Mouse (Mus musculus): ENCODE results near the gene Ubc. TPM values are rescaled to one million over a fixed set of nuclear protein-coding genes. Genes with fewer than 3 reads are reported as not detected.

Gene Ubc
- total and polyA plus RNA-seq, 2 experiments from 2014 or later: 912 to 1,225 TPM

DNA sequence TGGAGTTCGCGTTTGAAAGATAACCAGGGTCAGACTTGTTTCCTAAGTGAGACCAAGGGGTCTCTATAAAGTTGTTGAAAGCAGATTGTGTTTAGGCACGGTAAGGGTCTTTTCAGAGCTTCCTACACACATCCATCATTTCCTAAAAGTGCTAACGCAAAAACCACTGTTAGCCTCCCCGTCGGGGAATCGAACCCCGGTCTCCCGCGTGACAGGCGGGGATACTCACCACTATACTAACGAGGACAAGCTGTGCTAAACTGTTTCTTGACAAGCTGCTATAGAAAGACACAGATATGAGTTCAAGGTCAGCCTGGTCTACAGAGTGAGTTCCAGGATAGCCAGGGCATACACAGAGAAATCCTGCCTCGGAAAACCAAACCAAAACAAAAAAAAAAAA is 18.8 kb upstream of the Ubc start:
- 2% methylated on average over 13 of the region's 13 CpGs for WGBS
- peak; percentile 32 for ATAC-seq

DNA sequence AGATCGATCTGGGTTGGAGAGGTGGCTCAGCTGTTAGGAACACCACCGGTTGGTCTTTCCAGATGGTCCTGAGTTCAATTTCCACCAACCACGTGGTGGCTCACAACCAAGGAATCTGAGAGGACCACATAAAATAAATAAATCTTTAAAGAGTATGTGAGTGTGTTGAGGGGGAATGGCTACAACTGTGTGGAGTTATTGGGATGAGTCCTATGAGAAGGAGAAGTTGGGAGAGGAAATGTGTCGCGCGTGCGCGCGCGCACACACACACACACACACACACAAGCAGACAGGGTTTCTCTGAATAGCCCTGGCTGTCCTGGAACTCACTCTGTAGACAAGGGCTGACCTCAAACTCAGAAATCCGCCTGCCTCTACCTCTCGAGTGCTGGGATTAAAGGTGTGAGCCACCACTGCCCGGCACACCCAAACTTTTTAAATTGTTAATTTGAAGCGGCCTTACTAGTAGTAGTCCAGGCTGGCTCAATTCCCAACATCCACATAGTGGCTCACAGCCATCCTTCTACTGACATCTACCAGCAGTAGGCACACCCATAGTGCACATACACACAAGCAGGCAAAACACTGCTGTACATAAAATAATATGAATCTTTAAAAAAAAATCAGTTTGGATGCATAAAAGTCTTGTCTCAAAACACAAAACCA is 18.0 kb upstream of the Ubc start:
- ATAC-seq: no peak
- 66% methylated on average over 14 of the region's 14 CpGs for WGBS
- H3K4me2 ChIP-seq (ENCODE audit: low read depth): no peak overlapping the region
- no peaks in the 10 kb centered on the region for H3K9me3 ChIP-seq (ENCODE audit: low read length)
- no peak overlapping the region for H3K27ac ChIP-seq (ENCODE audit: low read depth, low read length)
- DNase-seq: no peak
- H3K4me3 ChIP-seq (ENCODE audit: low read depth, low read length): no peak overlapping the region
- peaks cover 1% of the 10 kb centered on the region; the same call in 1 of the 2 replicates for H3K36me3 ChIP-seq (ENCODE audit: insufficient read depth)
- no peak for TF ChIP-seq CTCF (IDR thresholded peaks at IDR 0.05; ENCODE audit: low read depth)
- no peak overlapping the region for H3K9ac ChIP-seq
- H3K27me3 ChIP-seq (ENCODE audit: insufficient read depth, low read length): no peaks in the 10 kb centered on the region
- H3K4me1 ChIP-seq (ENCODE audit: insufficient read depth): peaks cover 10% of the 10 kb centered on the region; the same call in 1 of the 2 replicates

More for the DNA sequence above, 18.8 kb upstream of the Ubc start:
- H3K27ac ChIP-seq (ENCODE audit: low read depth, low read length): 0 out of 2 replicates have a peak overlapping the region, but pooled peaks have one; percentile 29
- H3K27me3 ChIP-seq (ENCODE audit: insufficient read depth, low read length): no peaks in the 10 kb centered on the region
- H3K4me1 ChIP-seq (ENCODE audit: insufficient read depth): peaks cover 10% of the 10 kb centered on the region; the same call in 1 of the 2 replicates
- H3K9ac ChIP-seq: no peak overlapping the region
- H3K4me2 ChIP-seq (ENCODE audit: low read depth): peak overlapping the region; percentile 35
- H3K4me3 ChIP-seq (ENCODE audit: low read depth, low read length): peak overlapping the region; percentile 29
- TF ChIP-seq CTCF (IDR thresholded peaks at IDR 0.05; ENCODE audit: low read depth): no peak
- DNase-seq: peak; percentile 92
- H3K36me3 ChIP-seq (ENCODE audit: insufficient read depth): peaks cover 9% of the 10 kb centered on the region
- H3K9me3 ChIP-seq (ENCODE audit: low read length): no peaks in the 10 kb centered on the region

DNA sequence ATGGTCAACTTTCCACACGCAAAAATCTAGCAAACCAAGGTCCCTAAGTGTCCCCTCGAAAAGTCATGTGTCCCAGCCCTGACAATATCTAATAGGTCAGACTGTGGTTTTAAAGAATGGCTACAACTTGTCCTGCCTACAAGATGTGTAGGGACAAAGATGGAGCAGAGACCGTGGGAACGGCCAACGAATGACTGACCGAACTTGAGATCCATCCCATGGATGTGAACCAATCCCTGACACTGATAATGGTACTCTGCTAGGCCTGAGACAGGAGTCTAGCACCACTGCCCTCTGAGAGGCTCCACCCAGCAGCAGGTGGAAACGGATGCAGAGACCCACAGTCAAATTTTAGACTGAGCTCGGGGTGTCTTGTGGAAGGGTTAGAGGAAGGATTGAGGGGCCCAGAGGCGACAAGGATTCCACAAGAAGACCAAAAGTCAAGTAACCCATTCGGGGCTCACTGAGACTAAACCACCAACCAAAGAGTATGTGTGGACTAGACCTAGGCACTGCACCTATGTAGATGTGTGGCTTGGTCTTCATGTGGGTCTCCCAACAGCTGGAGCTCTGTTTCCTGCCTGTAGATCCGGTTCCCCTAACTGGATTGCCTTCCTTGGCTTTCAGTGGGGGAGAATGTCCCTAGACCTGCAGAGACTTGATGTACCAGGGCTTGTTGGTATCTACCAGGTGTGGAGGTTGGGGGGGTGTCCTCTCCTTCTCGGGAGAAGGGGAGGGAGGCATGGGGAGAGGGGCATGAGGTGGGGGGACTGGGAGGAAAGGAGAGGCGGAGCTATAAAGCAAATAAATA is 17.2 kb upstream of the Ubc start:
- ATAC-seq (no peak), DNase-seq (no peak)
- no peaks in the 10 kb centered on the region for H3K9me3 ChIP-seq (ENCODE audit: low read length)
- TF ChIP-seq CTCF (IDR thresholded peaks at IDR 0.05; ENCODE audit: low read depth): no peak
- peak overlapping the region; percentile 77 for H3K9ac ChIP-seq
- peak overlapping the region; percentile 83 for H3K4me2 ChIP-seq (ENCODE audit: low read depth)
- H3K27ac ChIP-seq (ENCODE audit: low read depth, low read length): peak overlapping the region; percentile 92
- H3K4me1 ChIP-seq (ENCODE audit: insufficient read depth): peaks cover 10% of the 10 kb centered on the region; the same call in 1 of the 2 replicates
- peak overlapping the region; percentile 46 for H3K4me3 ChIP-seq (ENCODE audit: low read depth, low read length)
- no peaks in the 10 kb centered on the region for H3K36me3 ChIP-seq (ENCODE audit: insufficient read depth)
- no peaks in the 10 kb centered on the region for H3K27me3 ChIP-seq (ENCODE audit: insufficient read depth, low read length)
- 58% methylated on average over 13 of the region's 13 CpGs for WGBS

DNA sequence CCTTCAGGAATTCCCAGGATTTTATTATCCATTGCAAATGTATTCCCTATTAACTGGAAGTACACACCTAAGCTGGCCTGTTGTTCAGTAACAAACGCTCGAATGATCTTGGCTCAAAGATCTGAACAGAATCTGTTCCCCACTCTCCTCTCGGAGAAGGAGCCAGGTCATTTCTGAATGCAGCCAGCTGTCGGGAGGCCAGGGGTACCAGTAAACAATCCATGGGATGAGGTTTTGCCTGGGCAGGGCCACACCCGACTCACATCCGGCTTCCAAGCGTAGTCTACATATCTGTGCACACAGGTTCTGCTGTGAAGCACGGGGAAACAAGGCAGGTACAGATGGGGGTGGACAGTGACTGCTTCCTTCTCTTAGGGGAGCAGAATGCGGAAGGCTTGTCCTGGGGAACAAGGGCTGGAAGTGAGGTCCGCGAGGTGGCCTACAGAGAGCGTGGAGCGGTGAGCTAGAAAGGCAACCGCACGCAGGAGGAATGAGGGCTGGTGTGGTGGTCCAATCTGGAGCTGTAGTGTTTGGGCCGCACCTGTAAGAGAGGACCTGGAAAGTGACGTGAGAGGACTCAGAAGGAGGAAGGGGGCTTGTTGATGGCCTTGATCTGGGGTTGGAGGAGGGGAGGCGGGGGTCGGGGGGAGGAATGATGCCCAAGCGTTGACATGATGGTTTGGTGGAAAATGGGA is 16.5 kb upstream of the Ubc start:
- peaks cover 10% of the 10 kb centered on the region; the same call in 1 of the 2 replicates for H3K4me1 ChIP-seq (ENCODE audit: insufficient read depth)
- H3K9ac ChIP-seq: peak overlapping the region; percentile 77
- no peaks in the 10 kb centered on the region for H3K36me3 ChIP-seq (ENCODE audit: insufficient read depth)
- DNase-seq (no peak), ATAC-seq (peak; percentile 27)
- peak overlapping the region; percentile 83 for H3K4me2 ChIP-seq (ENCODE audit: low read depth)
- peak overlapping the region; percentile 92 for H3K27ac ChIP-seq (ENCODE audit: low read depth, low read length)
- H3K4me3 ChIP-seq (ENCODE audit: low read depth, low read length): peak overlapping the region; percentile 46
- no peaks in the 10 kb centered on the region for H3K9me3 ChIP-seq (ENCODE audit: low read length)
- TF ChIP-seq CTCF (IDR thresholded peaks at IDR 0.05; ENCODE audit: low read depth): no peak
- 4% methylated on average over 20 of the region's 20 CpGs for WGBS
- no peaks in the 10 kb centered on the region for H3K27me3 ChIP-seq (ENCODE audit: insufficient read depth, low read length)

DNA sequence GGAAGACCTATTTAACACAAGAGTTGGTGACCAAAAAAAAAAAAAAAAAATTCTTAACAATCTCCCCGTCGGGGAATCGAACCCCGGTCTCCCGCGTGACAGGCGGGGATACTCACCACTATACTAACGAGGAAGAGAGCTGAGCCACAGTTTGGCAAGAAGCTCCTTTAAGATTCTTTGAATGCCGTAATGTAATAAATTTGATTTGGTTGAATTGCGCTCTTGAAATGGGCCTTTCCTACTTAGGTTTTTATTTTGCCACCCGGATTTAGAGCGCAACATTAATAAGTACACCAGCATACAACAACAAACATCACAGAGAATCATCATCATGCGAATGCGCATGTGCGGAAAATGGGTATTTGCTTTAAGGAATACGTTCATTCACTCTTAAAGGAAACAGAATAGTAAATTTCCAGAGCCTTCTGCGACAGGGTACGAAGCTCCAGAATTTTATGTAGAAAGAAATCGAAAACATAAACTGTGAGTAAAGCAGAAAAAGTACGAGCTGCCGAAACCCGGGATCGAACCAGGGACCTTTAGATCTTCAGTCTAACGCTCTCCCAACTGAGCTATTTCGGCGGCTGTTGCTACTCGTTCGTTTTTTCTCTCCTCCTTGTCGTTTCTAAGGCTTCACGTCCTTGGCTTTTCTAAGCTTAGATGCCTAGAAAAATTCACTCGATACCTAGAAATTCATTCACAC is 15.7 kb upstream of the Ubc start:
- TF ChIP-seq CTCF (IDR thresholded peaks at IDR 0.05; ENCODE audit: low read depth): no peak
- Histone ChIP-seq H3K9me3 (ENCODE audit: low read length) (no peaks in the 10 kb centered on the region), H3K4me3 (ENCODE audit: low read depth, low read length) (peak overlapping the region; percentile 46), H3K9ac (peak overlapping the region; percentile 77), H3K27me3 (ENCODE audit: insufficient read depth, low read length) (no peaks in the 10 kb centered on the region), H3K4me1 (ENCODE audit: insufficient read depth) (peaks cover 10% of the 10 kb centered on the region; the same call in 1 of the 2 replicates), H3K36me3 (ENCODE audit: insufficient read depth) (no peaks in the 10 kb centered on the region), H3K4me2 (ENCODE audit: low read depth) (peak overlapping the region; percentile 83), H3K27ac (ENCODE audit: low read depth, low read length) (peak overlapping the region; percentile 92)
- WGBS: 2% methylated on average over 31 of the region's 31 CpGs
- ATAC-seq (peak; percentile 79), DNase-seq (peak; percentile 98)

DNA sequence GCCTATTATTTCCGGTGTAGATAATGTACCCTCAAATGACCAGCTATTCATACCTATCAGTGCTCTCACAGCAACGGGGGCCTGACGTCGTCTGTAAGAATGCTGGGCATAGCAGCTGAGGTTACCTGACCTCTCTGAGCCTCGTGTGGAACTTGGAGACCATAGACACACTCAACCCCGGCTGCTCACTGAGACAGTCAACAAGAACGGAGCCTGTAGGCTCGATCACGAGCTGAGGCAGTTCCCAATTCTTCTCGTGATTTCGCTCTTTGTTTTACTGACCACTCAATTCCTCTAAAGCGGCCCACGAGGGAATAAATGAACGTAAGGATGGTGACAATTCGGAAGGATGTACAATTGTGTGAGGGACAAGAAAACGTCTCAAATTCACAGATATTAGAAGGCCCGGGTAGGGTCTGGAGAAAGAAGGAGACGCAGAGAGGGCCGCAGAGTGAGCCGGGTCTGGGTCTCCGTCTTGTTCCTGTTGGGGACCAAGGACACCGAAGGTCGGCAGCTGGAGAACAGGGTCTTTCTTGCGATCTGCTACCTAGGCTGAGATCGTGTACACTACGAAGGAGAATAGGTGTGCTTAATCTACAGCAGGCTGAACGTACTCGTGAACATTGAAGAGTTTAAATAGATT is 15.0 kb upstream of the Ubc start:
- Histone ChIP-seq H3K4me3 (ENCODE audit: low read depth, low read length) (peak overlapping the region; percentile 46), H3K9me3 (ENCODE audit: low read length) (no peaks in the 10 kb centered on the region), H3K4me1 (ENCODE audit: insufficient read depth) (peaks cover 10% of the 10 kb centered on the region; the same call in 1 of the 2 replicates), H3K27ac (ENCODE audit: low read depth, low read length) (peak overlapping the region; percentile 92), H3K36me3 (ENCODE audit: insufficient read depth) (no peaks in the 10 kb centered on the region), H3K27me3 (ENCODE audit: insufficient read depth, low read length) (no peaks in the 10 kb centered on the region), H3K9ac (peak overlapping the region; percentile 77), H3K4me2 (ENCODE audit: low read depth) (peak overlapping the region; percentile 57)
- ATAC-seq: peak; percentile 41
- WGBS: 1% methylated on average over 28 of the region's 28 CpGs
- TF ChIP-seq CTCF (IDR thresholded peaks at IDR 0.05; ENCODE audit: low read depth): no peak
- DNase-seq: no peak

Data from forebrain, postnatal 0 days (tissue).